ENCODE assay signal across 8 mouse cellular contexts in the genomic region with DNA sequence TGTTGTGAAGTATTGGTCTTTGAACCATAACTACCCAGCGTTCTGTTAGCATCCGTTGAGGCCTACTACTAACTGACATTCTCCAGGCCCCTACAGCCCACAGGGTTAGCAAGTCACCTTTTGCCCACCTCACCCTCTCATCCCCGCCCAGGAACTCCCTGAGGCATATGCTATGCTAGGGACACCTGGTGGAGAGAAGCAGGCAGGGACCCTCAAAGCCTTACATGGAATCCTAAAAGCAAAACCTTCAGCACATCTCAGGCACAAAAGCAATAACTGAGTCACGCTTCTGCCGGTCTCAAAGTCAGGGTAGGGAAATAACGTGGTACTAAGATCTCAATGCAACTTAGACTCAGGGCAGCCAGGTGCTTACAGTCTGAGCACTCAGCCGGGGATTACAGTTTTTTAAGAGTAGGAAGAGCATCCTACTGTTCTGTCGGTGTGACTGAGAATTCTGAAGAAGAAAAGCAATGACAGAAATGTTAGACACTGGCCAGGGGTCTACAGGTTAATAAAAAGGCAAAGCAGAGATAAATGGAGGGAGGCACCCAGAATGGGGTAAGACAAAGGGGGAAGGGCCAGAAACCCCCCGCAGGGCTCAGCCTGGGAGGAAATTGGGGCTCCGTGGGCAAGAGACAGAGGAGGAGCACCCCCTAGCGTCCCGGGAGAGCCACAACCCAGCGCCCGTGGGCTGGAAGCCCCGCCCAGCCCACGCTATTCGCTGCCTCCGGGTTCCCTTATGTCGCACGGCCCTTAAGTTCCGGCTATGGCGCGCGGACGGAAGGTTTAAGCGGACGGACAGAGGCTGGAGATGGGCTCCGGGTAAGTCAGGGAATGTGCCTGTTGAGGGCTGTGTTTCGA. TPM values are rescaled to one million over a fixed set of nuclear protein-coding genes. Genes with fewer than 3 reads are reported as not detected.
DNase-seq lines count a peak whose midpoint lies in the region; ATAC-seq and TF ChIP-seq lines count a peak whose summit lies in the region.

TSS of gene Ints14 (plus strand) at position 789 of the 861 bp plus-strand sequence.

- peaks cover 16% of the 10 kb centered on the region for H3K4me1 ChIP-seq in heart, embryonic 12.5 days (replicated peaks)
- peaks cover 8% of the 10 kb centered on the region for H3K4me1 ChIP-seq in kidney, postnatal 0 days (replicated peaks; ENCODE audit: insufficient read depth, low read length)
- H3K4me1 ChIP-seq in liver, embryonic 11.5 days (replicated peaks; ENCODE audit: control insufficient read depth, insufficient read depth, low read length) = peaks cover 12% of the 10 kb centered on the region
- peaks cover 5% of the 10 kb centered on the region; the same call in 1 of the 2 replicates for H3K4me1 ChIP-seq in stomach, embryonic 14.5 days (ENCODE audit: control insufficient read depth, insufficient read depth, low read length)

- peak; percentile 95 for DNase-seq in CD4-positive helper T cell, adult 2 months (ENCODE audit: low read depth, low spot score)
- peak; percentile 88 for DNase-seq in brain, embryonic 18.5 days (ENCODE audit: low read depth, low spot score)
- DNase-seq in kidney, postnatal 0 days (ENCODE audit: low spot score) = peak; percentile 97
- DNase-seq in liver, embryonic 11.5 days (ENCODE audit: low spot score) = peak; percentile 98
- DNase-seq in naive thymus-derived CD4-positive, alpha-beta T cell, adult 2 months (ENCODE audit: low read depth) = peak; percentile 98

- peak; percentile 85 for TF ChIP-seq CTCF in kidney, postnatal 0 days (IDR thresholded peaks at IDR 0.05; ENCODE audit: low read depth)

- peak within 1 kb of the TSS; percentile 84 for H3K27ac ChIP-seq in heart, embryonic 12.5 days (ENCODE audit: poor library complexity, severe bottlenecking)
- H3K27ac ChIP-seq in kidney, postnatal 0 days = peak within 1 kb of the TSS; percentile 91
- peak within 1 kb of the TSS; percentile 91 for H3K27ac ChIP-seq in liver, embryonic 11.5 days (ENCODE audit: low read depth, low read length)
- H3K27ac ChIP-seq in stomach, embryonic 14.5 days (ENCODE audit: low read length) = peak within 1 kb of the TSS; percentile 89

- peak; percentile 98 for ATAC-seq in erythroid progenitor cell, adult 5-6 weeks (replicated peaks; ENCODE audit: low FRiP score, poor library complexity, severe bottlenecking)
- ATAC-seq in heart, embryonic 12.5 days (ENCODE audit: insufficient number of reproducible peaks, low FRiP score) = peak; percentile 94
- peak; percentile 95 for ATAC-seq in kidney, postnatal 0 days (replicated peaks; ENCODE audit: low FRiP score, low read depth)
- ATAC-seq in liver, embryonic 11.5 days (replicated peaks; ENCODE audit: low FRiP score) = peak; percentile 93
- ATAC-seq in stomach, embryonic 14.5 days (ENCODE audit: insufficient number of reproducible peaks, insufficient read depth, low FRiP score, low read depth) = peak; percentile 95

- peak within 1 kb of the TSS; percentile 72 for H3K4me3 ChIP-seq in heart, embryonic 12.5 days
- H3K4me3 ChIP-seq in kidney, postnatal 0 days (replicated peaks; ENCODE audit: low read depth, low read length) = peak within 1 kb of the TSS; percentile 70
- peak within 1 kb of the TSS; percentile 84 for H3K4me3 ChIP-seq in liver, embryonic 11.5 days (ENCODE audit: low read depth, low read length)
- H3K4me3 ChIP-seq in stomach, embryonic 14.5 days (ENCODE audit: low read depth, low read length) = peak within 1 kb of the TSS; percentile 78

- H3K4me2 ChIP-seq in heart, embryonic 12.5 days = peak within 1 kb of the TSS; percentile 77
- peak within 1 kb of the TSS; percentile 76 for H3K4me2 ChIP-seq in kidney, postnatal 0 days (ENCODE audit: low read length)
- H3K4me2 ChIP-seq in liver, embryonic 11.5 days = peak within 1 kb of the TSS; percentile 92
- peak within 1 kb of the TSS; percentile 78 for H3K4me2 ChIP-seq in stomach, embryonic 14.5 days (replicated peaks; ENCODE audit: low read depth, low read length)

- WGBS in heart, embryonic 12.5 days = 5% methylated on average over 29 of the region's 29 CpGs
- WGBS in kidney, postnatal 0 days = 3% methylated on average over 29 of the region's 29 CpGs
- 8% methylated on average over 29 of the region's 29 CpGs for WGBS in liver, embryonic 11.5 days
- WGBS in stomach, embryonic 14.5 days = 4% methylated on average over 27 of the region's 29 CpGs

- no peaks in the 10 kb centered on the region for H3K9me3 ChIP-seq in heart, embryonic 12.5 days (replicated peaks)
- H3K9me3 ChIP-seq in kidney, postnatal 0 days (replicated peaks; ENCODE audit: low read length) = no peaks in the 10 kb centered on the region
- H3K9me3 ChIP-seq in liver, embryonic 11.5 days (ENCODE audit: control insufficient read depth, low read length) = no peaks in the 10 kb centered on the region
- no peaks in the 10 kb centered on the region for H3K9me3 ChIP-seq in stomach, embryonic 14.5 days (ENCODE audit: control insufficient read depth, low read depth, low read length)

- no peaks in the 10 kb centered on the region for H3K27me3 ChIP-seq in heart, embryonic 12.5 days (replicated peaks)
- no peaks in the 10 kb centered on the region for H3K27me3 ChIP-seq in kidney, postnatal 0 days (ENCODE audit: insufficient read depth, low read length)
- no peaks in the 10 kb centered on the region for H3K27me3 ChIP-seq in liver, embryonic 11.5 days (replicated peaks; ENCODE audit: control insufficient read depth, insufficient read depth, low read length)
- no peaks in the 10 kb centered on the region for H3K27me3 ChIP-seq in stomach, embryonic 14.5 days (ENCODE audit: control insufficient read depth, insufficient read depth, low read length)

- peaks cover 22% of the 10 kb centered on the region for H3K36me3 ChIP-seq in heart, embryonic 12.5 days
- 0 out of 2 replicates have a peak, but pooled peaks cover 7% of the 10 kb centered on the region for H3K36me3 ChIP-seq in kidney, postnatal 0 days (ENCODE audit: insufficient read depth, low read length)
- peaks cover 14% of the 10 kb centered on the region; the same call in 1 of the 2 replicates for H3K36me3 ChIP-seq in liver, embryonic 11.5 days (ENCODE audit: control insufficient read depth, insufficient read depth, low read length)
- H3K36me3 ChIP-seq in stomach, embryonic 14.5 days (ENCODE audit: control insufficient read depth, insufficient read depth, low read length) = peaks cover 14% of the 10 kb centered on the region

- peak within 1 kb of the TSS; percentile 93 for H3K9ac ChIP-seq in heart, embryonic 12.5 days
- H3K9ac ChIP-seq in kidney, postnatal 0 days (ENCODE audit: low read depth, low read length) = peak within 1 kb of the TSS; percentile 90
- peak within 1 kb of the TSS; percentile 96 for H3K9ac ChIP-seq in liver, embryonic 11.5 days (ENCODE audit: low read depth, low read length)
- H3K9ac ChIP-seq in stomach, embryonic 14.5 days (replicated peaks; ENCODE audit: low read depth, low read length) = peak within 1 kb of the TSS; percentile 81

RNA-seq across cellular contexts. Expression of gene Ints14, which starts in this region (rescaled TPM):
- 10.5 and 22.7 TPM in 2 replicates for total RNA-seq in erythroid progenitor cell, adult 5-6 weeks (2015; ENCODE audit: low replicate concordance)
- 8.8 and 11.7 TPM in 2 replicates for total RNA-seq in erythroid progenitor cell, adult 5-6 weeks (2017; ENCODE audit: low replicate concordance)
- 45.2 and 48.6 TPM in 2 replicates for polyA plus RNA-seq in heart, embryonic 12.5 days (2016; fragmentation: Nextera tagmentation; extraction: Ambion mirVana)
- polyA plus RNA-seq in kidney, postnatal 0 days (2015; fragmentation: Nextera tagmentation; extraction: Ambion mirVana) = 45.3 and 47.1 TPM in 2 replicates
- 58.4 and 69.8 TPM in 2 replicates for polyA plus RNA-seq in liver, embryonic 11.5 days (2014; fragmentation: Nextera tagmentation; extraction: Ambion mirVana)
- polyA plus RNA-seq in stomach, embryonic 14.5 days (2014; fragmentation: Nextera tagmentation; extraction: Ambion mirVana) = 53.2 and 56.2 TPM in 2 replicates

Comparison
In these comparisons a context has a peak if more than half of its experiments do, and no peak if none do; other contexts are left out.
1. Peak in every context shown above with its lines: DNase-seq, ATAC-seq, H3K4me3 ChIP-seq and H3K27ac ChIP-seq.